In genomic region chr9:4308628-4309350, GRCm38 (mm10) we compare ENCODE assay signal across 8 mouse cellular contexts. TPM values are rescaled to one million over a fixed set of nuclear protein-coding genes. Genes with fewer than 3 reads are reported as not detected.
DNase-seq lines count a peak whose midpoint lies in the region; ATAC-seq and TF ChIP-seq lines count a peak whose summit lies in the region.

No protein-coding gene starts in this region.

- intact Hi-C loops in heart, adult 2 months (cut with DNase I), result loop anchor here (1.0 to 5.0 kb wide), 2 partner anchors 68 to 906 kb away; partner anchors contain the start of genes Cwf19l2 and Msantd4

- in situ Hi-C loops in ES-E14 (cut with MboI; ENCODE audit: low sequenced_read_pairs in 2 of 2, unreplicated experiment in 2 of 2), result no loop called here

- H3K4me2 ChIP-seq in forebrain, embryonic 14.5 days (ENCODE audit: low read length), result peak overlapping the region; percentile 67
- peak overlapping the region; percentile 91 for H3K4me2 ChIP-seq in liver, embryonic 14.5 days (ENCODE audit: low read depth)
- peak overlapping the region; percentile 63 for H3K4me2 ChIP-seq in stomach, embryonic 16.5 days (ENCODE audit: low read depth, low read length)

- no peaks in the 10 kb centered on the region for H3K79me2 ChIP-seq in heart, adult 2 months (replicated peaks; ENCODE audit: control insufficient read depth, insufficient read depth, low read length)

- no peak for TF ChIP-seq POLR2A in heart, adult 2 months (IDR thresholded peaks at IDR 0.05; ENCODE audit: insufficient read depth, low read depth, low read length)

- TF ChIP-seq CTCF in heart, adult 2 months (IDR thresholded peaks at IDR 0.05), result no peak
- no peak for TF ChIP-seq CTCF in liver, embryonic 14.5 days (IDR thresholded peaks at IDR 0.05; ENCODE audit: low read depth)

- ATAC-seq in forebrain, embryonic 14.5 days, result no peak; the same call in 1 of the 2 replicates
- ATAC-seq in liver, embryonic 14.5 days (ENCODE audit: insufficient read depth), result peak; percentile 53
- peak; percentile 34; the same call in 1 of the 2 replicates for ATAC-seq in stomach, embryonic 16.5 days (ENCODE audit: insufficient read depth, low FRiP score)

- H3K4me3 ChIP-seq in heart, adult 2 months, result peak overlapping the region; percentile 74
- H3K4me3 ChIP-seq in ES-E14 (ENCODE audit: insufficient read depth in 1 of 2, low read depth in 1 of 2, low read length in 2 of 2, poor library complexity in 1 of 2, severe bottlenecking in 1 of 2), result peak overlapping the region; percentile 94 to 99
- peak overlapping the region; percentile 59 for H3K4me3 ChIP-seq in forebrain, embryonic 14.5 days (ENCODE audit: low read depth, low read length)
- H3K4me3 ChIP-seq in liver, embryonic 14.5 days (ENCODE audit: insufficient read depth in 1 of 2, low read depth in 2 of 2, low read length in 2 of 2), result peak overlapping the region; percentile 74 to 78
- H3K4me3 ChIP-seq in stomach, embryonic 16.5 days (replicated peaks; ENCODE audit: low read length), result peak overlapping the region; percentile 83

- H3K9ac ChIP-seq in heart, adult 2 months (ENCODE audit: low read depth, low read length), result peak overlapping the region; percentile 89
- H3K9ac ChIP-seq in ES-E14 (ENCODE audit: insufficient read depth, low read depth, low read length, poor library complexity, severe bottlenecking), result peak overlapping the region; percentile 100
- H3K9ac ChIP-seq in forebrain, embryonic 14.5 days (ENCODE audit: low read length), result peak overlapping the region; percentile 75
- H3K9ac ChIP-seq in liver, embryonic 14.5 days (replicated peaks), result peak overlapping the region; percentile 77
- peak overlapping the region; percentile 85 for H3K9ac ChIP-seq in stomach, embryonic 16.5 days (ENCODE audit: low read length)

- H3K4me1 ChIP-seq in heart, adult 2 months (ENCODE audit: control insufficient read depth, insufficient read depth, low read length), result peaks cover 3% of the 10 kb centered on the region
- H3K4me1 ChIP-seq in ES-E14 (ENCODE audit: control insufficient read depth in 2 of 2, insufficient read depth in 2 of 2, low read length in 2 of 2, poor library complexity in 1 of 2), result peaks cover 0 to 2% of the 10 kb centered on the region in 2 experiments; a peak in 1 of 4 replicates
- peaks cover 16% of the 10 kb centered on the region for H3K4me1 ChIP-seq in forebrain, embryonic 14.5 days (ENCODE audit: control insufficient read depth, insufficient read depth, low read length)
- H3K4me1 ChIP-seq in liver, embryonic 14.5 days (replicated peaks; ENCODE audit: control insufficient read depth in 2 of 2, insufficient read depth in 2 of 2, low read length in 1 of 2), result peaks cover 7 to 10% of the 10 kb centered on the region in 2 experiments
- peaks cover 14% of the 10 kb centered on the region; the same call in 1 of the 2 replicates for H3K4me1 ChIP-seq in stomach, embryonic 16.5 days (ENCODE audit: control insufficient read depth, insufficient read depth, low read length)

- no peaks in the 10 kb centered on the region for H3K9me3 ChIP-seq in ES-E14 (ENCODE audit: control insufficient read depth, insufficient read depth, low read depth, low read length)
- no peaks in the 10 kb centered on the region for H3K9me3 ChIP-seq in forebrain, embryonic 14.5 days (replicated peaks; ENCODE audit: control insufficient read depth, low read length)
- no peaks in the 10 kb centered on the region for H3K9me3 ChIP-seq in liver, embryonic 14.5 days (ENCODE audit: control insufficient read depth, low read length)
- H3K9me3 ChIP-seq in stomach, embryonic 16.5 days (replicated peaks; ENCODE audit: control insufficient read depth, low read length), result no peaks in the 10 kb centered on the region

- no peaks in the 10 kb centered on the region for H3K27me3 ChIP-seq in heart, adult 2 months (ENCODE audit: control insufficient read depth, insufficient read depth, low read length)
- no peaks in the 10 kb centered on the region for H3K27me3 ChIP-seq in forebrain, embryonic 14.5 days (replicated peaks; ENCODE audit: control insufficient read depth, insufficient read depth, low read length)
- H3K27me3 ChIP-seq in liver, embryonic 14.5 days (ENCODE audit: control insufficient read depth, insufficient read depth, low read length), result no peaks in the 10 kb centered on the region
- no peaks in the 10 kb centered on the region for H3K27me3 ChIP-seq in stomach, embryonic 16.5 days (ENCODE audit: control insufficient read depth, insufficient read depth, low read length)

- no peak for TF ChIP-seq EP300 in heart, adult 2 months (IDR thresholded peaks at IDR 0.05; ENCODE audit: insufficient read depth, low read depth, low read length)
- TF ChIP-seq EP300 in liver, embryonic 14.5 days (IDR thresholded peaks at IDR 0.05; ENCODE audit: low read depth), result 0 out of 2 replicates have a peak, but pooled peaks have one; percentile 10

- peak overlapping the region; percentile 84 for H3K27ac ChIP-seq in heart, adult 2 months
- H3K27ac ChIP-seq in ES-E14 (ENCODE audit: insufficient read depth, low read depth, low read length, poor library complexity, severe bottlenecking), result peak overlapping the region; percentile 94
- peak overlapping the region; percentile 55; the same call in 1 of the 2 replicates for H3K27ac ChIP-seq in forebrain, embryonic 14.5 days (ENCODE audit: low read depth, low read length)
- H3K27ac ChIP-seq in liver, embryonic 14.5 days, result peak overlapping the region; percentile 87
- H3K27ac ChIP-seq in stomach, embryonic 16.5 days (ENCODE audit: low read length), result peak overlapping the region; percentile 82

- DNase-seq in heart, adult 2 months, result no peak
- no peak for DNase-seq in heart, adult 18-20 months
- DNase-seq in ES-E14 (ENCODE audit: low read depth, low spot score), result peak; percentile 13
- DNase-seq in forebrain, embryonic 14.5 days (ENCODE audit: low spot score), result peak; percentile 3
- DNase-seq in liver, embryonic 14.5 days (ENCODE audit: low read depth in 3 of 3, low spot score in 3 of 3), result peak in 1 of 3 experiments; percentile 16
- DNase-seq in retina, embryonic 14.5 days (ENCODE audit: low spot score), result no peak
- no peak for DNase-seq in cerebellum, adult 9-10 months

- WGBS in heart, adult 2 months, result under 1% methylated on average over 36 of the region's 36 CpGs
- under 1% methylated on average over 36 of the region's 36 CpGs for WGBS in forebrain, embryonic 14.5 days
- WGBS in liver, embryonic 14.5 days (ENCODE audit: insufficient replicate concordance), result under 1% methylated on average over 36 of the region's 36 CpGs
- under 1% methylated on average over 36 of the region's 36 CpGs for WGBS in stomach, embryonic 16.5 days

- H3K36me3 ChIP-seq in heart, adult 2 months (ENCODE audit: control insufficient read depth, insufficient read depth, low read length), result peaks cover 8% of the 10 kb centered on the region
- peaks cover 2% of the 10 kb centered on the region; the same call in 1 of the 2 replicates for H3K36me3 ChIP-seq in ES-E14 (ENCODE audit: control insufficient read depth, insufficient read depth, low read length, poor library complexity, severe bottlenecking)
- no peaks in the 10 kb centered on the region for H3K36me3 ChIP-seq in forebrain, embryonic 14.5 days (ENCODE audit: control insufficient read depth, insufficient read depth, low read length)
- no peaks in the 10 kb centered on the region for H3K36me3 ChIP-seq in liver, embryonic 14.5 days (replicated peaks; ENCODE audit: control insufficient read depth, insufficient read depth, low read depth)
- H3K36me3 ChIP-seq in stomach, embryonic 16.5 days (ENCODE audit: control insufficient read depth, insufficient read depth, low read length), result no peaks in the 10 kb centered on the region

TF ChIP-seq in ES-E14, 5 proteins besides CTCF, POLR2A, EP300 and RAD21:
- TF ChIP-seq CHD2 (IDR thresholded peaks at IDR 0.05; ENCODE audit: low read depth, low read length) (no peak), ZNF384 (IDR thresholded peaks at IDR 0.05; ENCODE audit: low read depth, low read length) (no peak), MAFK (IDR thresholded peaks at IDR 0.05; ENCODE audit: insufficient read depth, low read depth, low read length) (no peak), HCFC1 (IDR thresholded peaks at IDR 0.05; ENCODE audit: borderline replicate concordance, insufficient read depth, low read length) (no peak), ZC3H11A (IDR thresholded peaks at IDR 0.05; ENCODE audit: borderline replicate concordance, low read depth, low read length) (no peak)

RNA-seq across cellular contexts. Expression of gene Aasdhppt, which starts 0.5 kb away (rescaled TPM):
- 10 to 100 TPM; 17.1 to 20.3 TPM for total RNA-seq in heart, adult 2 months (2021)
- 4.8 and 7.5 TPM in 2 replicates for polyA plus RNA-seq in heart, adult 2 months (2012; rRNA removed)
- 10 to 100 TPM; 19.9 to 21.2 TPM for total RNA-seq in heart, adult 18-20 months (2021)
- total RNA-seq in ES-E14 (2012; rRNA removed), result 25.2 and 38.9 TPM in 2 replicates
- polyA plus RNA-seq in forebrain, embryonic 14.5 days (2014; fragmentation: Nextera tagmentation; extraction: Ambion mirVana), result 32.9 and 40.5 TPM in 2 replicates
- 2.7 and 4.2 TPM in 2 replicates for polyA plus RNA-seq in liver, embryonic 14.5 days (2012; rRNA removed)
- 15.9 and 16.9 TPM in 2 replicates for polyA plus RNA-seq in liver, embryonic 14.5 days (2014; fragmentation: Nextera tagmentation; extraction: Ambion mirVana)
- 28.2 and 35.4 TPM in 2 replicates for polyA plus RNA-seq in stomach, embryonic 16.5 days (2015; fragmentation: Nextera tagmentation; extraction: Ambion mirVana)

RNA-seq across cellular contexts. Expression of gene Kbtbd3, which starts 0.8 kb away (rescaled TPM):
- 1 to 10 TPM; 8.7 to 8.9 TPM for total RNA-seq in heart, adult 2 months (2021)
- 1.9 and 3.7 TPM in 2 replicates for polyA plus RNA-seq in heart, adult 2 months (2012; rRNA removed)
- 1 to 10 TPM; 8.1 to 8.8 TPM for total RNA-seq in heart, adult 18-20 months (2021)
- 1.3 and 1.5 TPM in 2 replicates for total RNA-seq in ES-E14 (2012; rRNA removed)
- polyA plus RNA-seq in forebrain, embryonic 14.5 days (2014; fragmentation: Nextera tagmentation; extraction: Ambion mirVana), result 6.6 and 8.3 TPM in 2 replicates
- polyA plus RNA-seq in liver, embryonic 14.5 days (2012; rRNA removed), result 0.70 and 1.2 TPM in 2 replicates
- polyA plus RNA-seq in liver, embryonic 14.5 days (2014; fragmentation: Nextera tagmentation; extraction: Ambion mirVana), result 2.7 and 3.4 TPM in 2 replicates
- polyA plus RNA-seq in stomach, embryonic 16.5 days (2015; fragmentation: Nextera tagmentation; extraction: Ambion mirVana), result 6.2 and 7.8 TPM in 2 replicates

Comparison
In these comparisons a context has a peak if more than half of its experiments do, and no peak if none do; other contexts are left out.
1. DNase-seq: peak in ES-E14 (single experiment) and forebrain, embryonic 14.5 days (single experiment); none in heart, adult 2 months (0 of 2), heart, adult 18-20 months (0 of 2), retina, embryonic 14.5 days (single experiment) and cerebellum, adult 9-10 months (single experiment).
2. Peak in every context shown above with its lines, with median percentiles within 50 percentile points of each other: H3K27ac ChIP-seq, H3K4me3 ChIP-seq, H3K9ac ChIP-seq and H3K4me2 ChIP-seq.